Mouse (Mus musculus) thymus, postnatal 36 days (tissue): ENCODE measurements at regions not wholly inside any gene's neighbourhood (a gene's known extent, or its start where the extent isn't known, plus 50 kb on each side); places are given as distances from the start of the nearest gene placed in this dataset.
"Not testable (repeated sequence)": the region's sequence is repeated elsewhere in the genome, so short reads cannot be mapped to it uniquely, and the experiment has no call there.

ENCODE experiments used
- DNase-seq, 2 experiments: peaks; one replicate each; pipeline ENCODE4 v3.0.0; 2022; ENCODE audit warnings: mixed read lengths in 2 of 2

DNA sequence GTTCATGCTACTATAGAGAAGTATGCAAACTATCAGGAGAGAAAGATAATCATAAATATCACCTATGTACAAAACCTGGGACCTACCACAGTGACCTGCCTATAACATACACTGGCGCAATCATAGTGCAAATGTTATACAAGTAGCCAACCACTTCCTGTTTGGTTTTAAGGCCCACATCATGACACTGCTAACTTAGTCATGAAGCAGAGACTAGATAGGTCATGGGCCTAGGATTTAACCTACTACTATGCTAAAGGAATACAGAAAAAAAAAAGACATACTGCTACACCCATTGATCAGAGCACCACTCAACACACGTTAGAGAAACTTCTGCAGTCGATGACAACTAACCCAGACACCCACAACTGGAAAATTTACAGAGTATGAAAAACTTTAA, 498.6 kb upstream of the Acvr2a start:
- no peak for DNase-seq

GRCm38 (mm10) chr2:48316180-48316889, 497.6 kb upstream of the Acvr2a start:
- no peak for DNase-seq

GRCm38 (mm10) chr2:48317821-48318220, 496.1 kb upstream of the Acvr2a start:
- DNase-seq, result no peak

DNA sequence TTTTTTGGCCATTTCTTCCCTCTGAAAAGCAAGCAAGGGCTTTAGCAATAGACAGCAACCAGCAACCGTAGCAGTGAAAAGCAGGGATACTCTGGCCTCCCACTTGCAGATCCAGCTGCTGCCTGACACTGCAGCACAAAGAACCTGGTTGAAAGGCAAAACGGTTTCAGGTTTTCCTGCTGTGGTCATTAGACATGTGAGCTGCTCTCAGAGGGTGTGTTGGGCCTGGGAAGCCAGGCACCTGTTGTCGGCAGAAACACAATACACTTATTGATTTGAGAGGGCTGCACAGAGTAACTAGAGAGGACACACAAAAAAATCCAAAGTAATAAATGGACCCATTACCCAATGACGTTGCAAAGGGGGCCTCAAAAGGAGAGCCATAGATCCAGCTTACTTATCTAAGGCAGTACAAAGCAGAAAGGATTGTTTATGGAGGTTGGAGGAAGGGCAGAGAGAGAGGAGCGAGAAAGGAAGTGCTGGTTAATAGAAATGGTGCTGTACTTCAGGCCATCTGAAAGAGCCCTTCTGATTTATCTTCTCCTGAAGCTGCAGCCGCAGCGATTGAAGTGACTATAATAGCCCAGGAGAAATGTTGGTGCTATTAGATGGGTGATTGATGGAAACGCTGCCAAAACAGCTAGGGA, 495.4 kb upstream of the Acvr2a start:
- no peak for DNase-seq

GRCm38 (mm10) chr2:48321471-48321870, 492.4 kb upstream of the Acvr2a start:
- no peak for DNase-seq

- DNase-seq, result peak; percentile 20 to 35
These were observed 491.6 kb upstream of the Acvr2a start for GRCm38 (mm10) chr2:48322278-48322677.

DNA sequence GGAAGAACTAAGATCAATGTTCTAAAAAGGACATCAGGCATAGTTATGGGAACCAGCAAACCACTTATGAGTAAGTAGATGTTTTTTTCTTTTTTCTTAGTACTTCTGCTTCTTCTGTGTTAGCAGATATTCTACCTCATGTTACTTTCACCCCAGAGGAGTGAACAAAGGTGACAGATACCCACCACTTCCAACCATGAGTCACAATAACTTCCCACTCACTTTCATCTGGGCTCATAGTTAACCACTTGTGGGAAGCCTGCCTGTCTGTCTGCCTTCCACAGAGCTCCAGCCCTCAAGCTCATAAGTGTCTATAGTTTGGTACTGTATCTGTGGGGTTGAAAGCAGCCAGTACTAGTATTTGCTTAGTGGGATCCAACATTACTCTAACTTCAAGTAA, 485.7 kb upstream of the Acvr2a start:
- no peak for DNase-seq

DNA sequence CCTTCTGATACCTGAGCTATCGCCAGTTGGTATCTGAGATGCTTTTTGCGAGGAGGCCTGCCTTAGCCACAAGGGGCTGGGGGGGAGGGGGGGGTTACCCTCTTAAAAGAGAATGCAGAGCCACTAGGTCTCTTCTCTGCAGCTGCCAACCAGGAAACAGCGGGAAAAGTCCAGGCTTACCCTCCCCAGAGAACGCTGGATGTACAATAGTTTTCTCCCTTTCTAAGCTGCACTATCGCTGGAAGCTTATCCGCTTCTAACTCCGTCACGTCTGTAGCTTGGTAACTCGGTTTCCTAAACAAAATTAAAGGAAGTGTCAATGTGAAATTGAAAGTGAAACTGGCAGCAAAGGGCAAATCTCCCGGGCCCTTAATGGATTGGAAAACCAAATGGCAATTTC, 481.1 kb upstream of the Acvr2a start:
- peak in 1 of 2 experiments; percentile 23 for DNase-seq

DNA sequence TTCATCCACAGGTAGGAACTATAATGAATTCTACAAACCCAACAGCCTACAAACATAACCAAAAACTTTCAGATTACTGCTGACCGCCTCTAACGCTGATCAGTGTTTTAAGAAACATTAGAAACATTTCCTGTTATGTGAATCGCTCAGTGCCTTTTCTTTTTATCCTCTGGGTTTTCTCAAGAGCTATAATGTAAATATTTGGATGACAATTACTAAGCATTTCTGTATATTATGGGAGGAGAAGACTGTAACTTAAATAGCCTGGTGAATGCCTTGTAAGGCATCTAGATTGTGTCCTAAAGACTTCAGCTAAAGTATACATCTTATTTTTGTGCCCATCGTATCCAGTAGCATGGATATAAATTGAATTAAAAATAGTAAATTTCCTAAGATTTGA, 465.9 kb upstream of the Acvr2a start:
- no peak for DNase-seq

GRCm38 (mm10) chr2:48349794-48350193, 464.1 kb upstream of the Acvr2a start:
- DNase-seq, result no peak

DNA sequence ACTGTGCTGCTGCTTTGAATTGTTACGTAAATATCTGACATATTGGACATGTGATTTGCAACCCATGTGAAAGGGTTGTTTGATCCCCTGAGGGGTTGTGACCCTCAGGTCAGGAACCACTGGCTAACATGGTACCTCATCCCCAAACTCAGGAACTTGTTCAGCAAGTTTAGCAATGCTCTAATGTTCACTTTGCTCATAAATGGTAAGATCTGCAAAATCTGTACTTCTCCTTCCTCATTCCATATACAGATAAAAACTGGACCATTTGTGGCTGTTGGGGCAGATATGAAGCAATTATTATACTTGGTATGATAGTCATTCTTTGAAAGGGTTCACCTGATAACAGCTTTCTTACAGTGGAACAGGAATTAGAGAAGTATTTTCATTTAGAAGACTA, 463.7 kb upstream of the Acvr2a start:
- DNase-seq, result no peak

- not testable (repeated sequence) for DNase-seq
These were observed 442.3 kb upstream of the Acvr2a start for GRCm38 (mm10) chr2:48371572-48371971.

GRCm38 (mm10) chr2:48373086-48373485, 440.8 kb upstream of the Acvr2a start:
- no peak for DNase-seq

- no peak for DNase-seq
These were observed 439.6 kb upstream of the Acvr2a start for GRCm38 (mm10) chr2:48374302-48374701.

GRCm38 (mm10) chr2:48378160-48378559, 435.7 kb upstream of the Acvr2a start:
- DNase-seq, result no peak

DNA sequence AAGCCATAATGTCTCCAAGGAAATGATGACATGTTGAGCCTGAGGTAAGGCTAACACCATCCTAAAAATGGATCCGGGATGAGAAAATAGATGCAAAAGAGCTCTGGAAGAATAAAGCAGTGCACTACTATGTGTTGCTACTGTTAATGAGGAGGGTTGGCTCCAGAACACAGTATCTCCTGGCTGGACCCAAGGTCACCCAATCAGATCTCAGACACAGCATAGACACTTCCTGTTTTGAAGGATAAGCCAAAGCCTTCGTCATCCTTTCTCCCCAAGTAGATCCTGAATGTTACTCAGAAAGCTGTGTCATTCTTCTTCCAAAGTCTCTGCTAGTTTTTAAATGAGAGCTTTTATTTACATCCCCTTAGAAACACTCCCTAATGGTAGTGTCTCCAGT, 435.2 kb upstream of the Acvr2a start:
- DNase-seq, result no peak

DNA sequence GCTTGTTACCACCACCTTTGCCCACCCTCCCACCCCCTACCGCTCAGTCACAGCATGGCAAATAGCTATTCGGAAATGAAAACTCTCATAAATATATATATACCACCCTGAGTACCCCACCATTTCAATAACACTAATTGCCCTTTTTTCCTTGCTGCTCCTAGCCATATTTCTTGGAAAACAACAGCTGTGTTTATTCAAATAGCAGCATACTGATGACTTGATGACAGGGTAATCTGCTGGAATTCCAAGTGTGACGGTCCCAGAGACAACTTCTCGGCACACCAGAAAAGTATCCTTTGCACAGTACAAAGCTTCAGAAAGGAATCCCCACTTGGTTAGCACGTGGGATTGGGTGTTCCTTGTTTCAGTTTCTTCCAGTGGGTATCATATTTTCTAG, 433.8 kb upstream of the Acvr2a start:
- no peak for DNase-seq

DNA sequence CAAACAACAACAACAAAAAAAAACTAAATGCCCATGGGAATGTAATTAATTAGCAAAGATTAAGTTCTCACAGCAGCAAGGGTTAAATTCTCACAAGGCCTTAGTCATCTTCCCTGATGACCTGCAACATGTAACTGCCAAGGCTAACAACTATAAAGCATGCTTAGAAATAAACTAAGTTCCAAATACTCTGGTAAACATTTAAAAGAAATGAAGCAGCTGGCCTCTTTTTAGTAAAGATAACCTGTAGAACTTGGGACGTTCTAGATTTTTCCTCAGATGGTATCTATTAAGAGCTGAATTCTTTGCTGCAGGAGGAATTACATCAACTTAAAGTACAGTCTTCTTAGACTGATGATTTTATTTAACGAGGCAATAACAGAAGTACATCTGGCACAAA, 433.1 kb upstream of the Acvr2a start:
- no peak for DNase-seq

GRCm38 (mm10) chr2:48381481-48382075, 432.3 kb upstream of the Acvr2a start:
- DNase-seq, result no peak

GRCm38 (mm10) chr2:48398504-48398903, 415.4 kb upstream of the Acvr2a start:
- DNase-seq, result no peak

- no peak for DNase-seq
These were observed 414.7 kb upstream of the Acvr2a start for GRCm38 (mm10) chr2:48399191-48399590.

DNA sequence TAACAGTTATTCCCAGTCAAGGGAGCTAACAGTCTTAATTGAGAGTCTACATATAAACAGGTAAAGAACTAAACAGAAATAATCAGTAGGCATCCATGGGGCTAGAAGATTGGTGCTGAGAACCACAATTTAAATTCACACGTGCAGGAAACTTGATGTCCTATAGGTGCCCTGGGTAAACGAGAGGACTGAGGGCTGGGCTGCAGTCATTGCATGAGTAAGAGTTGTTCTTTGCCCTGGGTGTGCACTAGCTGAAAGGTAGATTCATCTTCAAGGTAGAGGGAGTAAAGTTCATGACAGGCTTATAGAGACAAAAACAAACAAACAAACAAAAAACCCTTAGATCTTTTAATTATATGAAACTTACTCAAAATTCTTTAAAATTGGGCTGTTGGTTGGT, 411.1 kb upstream of the Acvr2a start:
- DNase-seq, result no peak

DNA sequence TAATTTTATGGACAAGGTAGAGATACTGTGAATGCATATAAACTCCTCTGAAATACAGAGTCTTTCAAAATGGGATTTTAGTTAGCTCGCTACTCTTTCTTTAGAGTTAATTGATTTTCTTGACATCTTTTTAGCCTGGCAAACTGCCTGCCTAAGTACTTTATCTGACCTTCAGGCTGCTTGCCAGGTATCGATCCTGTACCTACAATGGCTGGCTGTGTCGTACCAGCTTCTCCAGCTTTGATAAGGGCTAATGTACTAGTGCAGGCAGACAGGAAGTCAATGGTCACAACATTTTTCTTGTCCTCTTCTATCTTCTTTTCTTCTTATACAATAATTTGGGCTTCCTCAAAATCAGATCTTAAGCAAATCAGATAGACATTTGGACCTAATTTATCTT, 409.4 kb upstream of the Acvr2a start:
- no peak for DNase-seq

GRCm38 (mm10) chr2:48407876-48408275, 406.0 kb upstream of the Acvr2a start:
- DNase-seq, result no peak
